Mouse (Mus musculus): ENCODE results near the gene Ppcdc. TPM values are rescaled to one million over a fixed set of nuclear protein-coding genes. Genes with fewer than 3 reads are reported as not detected.
"Not testable (repeated sequence)": the region's sequence is repeated elsewhere in the genome, so short reads cannot be mapped to it uniquely, and the experiment has no call there.

Gene Ppcdc
- polyA plus RNA-seq, 1 experiment from 2014 or later: 14.2 TPM

GRCm38 (mm10) chr9:57427937-57428336, 12.0 kb downstream of the Ppcdc start:
- H3K27ac ChIP-seq (replicated peaks): peak overlapping the region; percentile 45; the same call in 1 of the 2 replicates
- H3K4me2 ChIP-seq (replicated peaks; ENCODE audit: low read depth): no peak overlapping the region; the same call in 1 of the 2 replicates
- no peaks in the 10 kb centered on the region for H3K36me3 ChIP-seq (ENCODE audit: control insufficient read depth, insufficient read depth, low read length)
- H3K9me3 ChIP-seq (ENCODE audit: control insufficient read depth, low read length): no peaks in the 10 kb centered on the region
- no peak overlapping the region for H3K4me3 ChIP-seq (ENCODE audit: low read depth, low read length)
- no peak for TF ChIP-seq EP300 (optimal IDR thresholded peaks at IDR 0.05)
- TF ChIP-seq CTCF (IDR thresholded peaks at IDR 0.05; ENCODE audit: low read depth): no peak
- DNase-seq (ENCODE audit: low spot score) (peak; percentile 55), ATAC-seq (ENCODE audit: low FRiP score, low TSS enrichment) (peak; percentile 63)
- H3K9ac ChIP-seq (ENCODE audit: low read length): no peak overlapping the region; the same call in 1 of the 2 replicates
- no peaks in the 10 kb centered on the region for H3K27me3 ChIP-seq (ENCODE audit: control insufficient read depth, insufficient read depth, low read length)
- peaks cover 2% of the 10 kb centered on the region for H3K4me1 ChIP-seq (replicated peaks; ENCODE audit: control insufficient read depth, insufficient read depth)
- 52% methylated on average over 4 of the region's 4 CpGs for WGBS

DNA sequence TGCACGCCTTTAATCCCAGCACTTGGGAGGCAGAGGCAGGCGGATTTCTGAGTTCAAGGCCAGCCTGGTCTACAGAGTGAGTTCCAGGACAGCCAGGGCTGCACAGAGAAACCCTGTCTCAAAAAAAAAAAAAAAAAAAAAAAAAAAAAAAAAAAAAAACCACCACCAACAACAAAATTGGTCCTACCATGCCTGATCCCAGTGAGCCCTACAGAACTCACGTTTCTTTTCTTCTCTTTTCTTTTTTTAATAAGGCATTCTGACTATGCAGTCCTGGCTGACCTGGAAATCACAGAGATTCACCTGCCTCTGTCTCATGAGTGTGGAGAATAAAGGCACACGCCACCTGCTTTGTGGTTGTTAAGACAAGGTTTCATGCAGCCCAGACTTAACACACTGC, 12.8 kb downstream of the Ppcdc start:
- not testable (repeated sequence) for H3K9ac ChIP-seq (ENCODE audit: low read length); H3K4me3 ChIP-seq (ENCODE audit: low read depth, low read length); H3K9me3 ChIP-seq (ENCODE audit: control insufficient read depth, low read length); H3K27me3 ChIP-seq (ENCODE audit: control insufficient read depth, insufficient read depth, low read length); H3K36me3 ChIP-seq (ENCODE audit: control insufficient read depth, insufficient read depth, low read length); DNase-seq (ENCODE audit: low spot score); H3K27ac ChIP-seq (replicated peaks); H3K4me1 ChIP-seq (replicated peaks; ENCODE audit: control insufficient read depth, insufficient read depth); H3K4me2 ChIP-seq (replicated peaks; ENCODE audit: low read depth); ATAC-seq (ENCODE audit: low FRiP score, low TSS enrichment)
- 96% methylated on average over 4 of the region's 4 CpGs for whole genome bisulfite sequencing

- H3K4me2 ChIP-seq (replicated peaks; ENCODE audit: low read depth): no peak overlapping the region
- no peak overlapping the region for H3K9ac ChIP-seq (ENCODE audit: low read length)
- H3K27me3 ChIP-seq (ENCODE audit: control insufficient read depth, insufficient read depth, low read length): no peaks in the 10 kb centered on the region
- H3K36me3 ChIP-seq (ENCODE audit: control insufficient read depth, insufficient read depth, low read length): no peaks in the 10 kb centered on the region
- no peaks in the 10 kb centered on the region for H3K9me3 ChIP-seq (ENCODE audit: control insufficient read depth, low read length)
- no peaks in the 10 kb centered on the region; the same call in 1 of the 2 replicates for H3K4me1 ChIP-seq (replicated peaks; ENCODE audit: control insufficient read depth, insufficient read depth)
- ATAC-seq (ENCODE audit: low FRiP score, low TSS enrichment): no peak
- 60% methylated on average over 3 of the region's 3 CpGs for WGBS
- H3K27ac ChIP-seq (replicated peaks): no peak overlapping the region; the same call in 1 of the 2 replicates
- H3K4me3 ChIP-seq (ENCODE audit: low read depth, low read length): no peak overlapping the region
- TF ChIP-seq EP300 (optimal IDR thresholded peaks at IDR 0.05) (no peak), CTCF (IDR thresholded peaks at IDR 0.05; ENCODE audit: low read depth) (no peak)
- no peak for DNase-seq (ENCODE audit: low spot score)
Observed at GRCm38 (mm10) chr9:57425116-57425515, 14.8 kb downstream of the Ppcdc start.

- DNase-seq (ENCODE audit: low spot score): no peak
- no peak for ATAC-seq (ENCODE audit: low FRiP score, low TSS enrichment)
- Histone ChIP-seq H3K4me1 (replicated peaks; ENCODE audit: control insufficient read depth, insufficient read depth) (peaks cover 4% of the 10 kb centered on the region; the same call in 1 of the 2 replicates), H3K4me3 (ENCODE audit: low read depth, low read length) (no peak overlapping the region), H3K27me3 (ENCODE audit: control insufficient read depth, insufficient read depth, low read length) (no peaks in the 10 kb centered on the region), H3K27ac (replicated peaks) (no peak overlapping the region), H3K4me2 (replicated peaks; ENCODE audit: low read depth) (no peak overlapping the region), H3K9me3 (ENCODE audit: control insufficient read depth, low read length) (no peaks in the 10 kb centered on the region), H3K9ac (ENCODE audit: low read length) (no peak overlapping the region), H3K36me3 (ENCODE audit: control insufficient read depth, insufficient read depth, low read length) (no peaks in the 10 kb centered on the region)
- TF ChIP-seq EP300 (optimal IDR thresholded peaks at IDR 0.05) (no peak), CTCF (IDR thresholded peaks at IDR 0.05; ENCODE audit: low read depth) (no peak)
- whole genome bisulfite sequencing: 64% methylated on average over 6 of the region's 6 CpGs
Observed at GRCm38 (mm10) chr9:57424066-57424465, 15.9 kb downstream of the Ppcdc start.

DNA sequence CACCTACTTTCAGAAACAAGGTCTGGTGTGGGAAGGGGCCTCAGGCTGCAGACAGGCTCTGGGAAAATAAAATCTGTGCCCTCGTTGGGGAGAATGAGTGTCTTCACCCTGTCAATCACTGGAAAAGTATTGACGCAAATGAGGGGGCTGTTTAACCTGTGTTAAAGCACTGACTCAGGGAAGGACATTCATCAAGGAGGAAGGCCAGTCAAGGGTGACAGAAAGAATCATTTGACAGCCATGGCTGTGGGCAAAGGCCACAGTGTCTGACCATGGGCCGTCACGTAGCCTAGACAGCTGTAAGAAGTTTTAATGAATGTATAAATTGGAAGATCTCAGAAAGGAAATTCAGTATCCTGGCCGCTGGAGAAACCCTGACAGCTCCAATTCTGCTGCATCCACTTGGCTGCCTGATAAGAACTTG, 18.2 kb downstream of the Ppcdc start:
- ATAC-seq (ENCODE audit: low FRiP score, low TSS enrichment) (no peak), DNase-seq (ENCODE audit: low spot score) (no peak)
- 0 out of 2 replicates have a peak, but pooled peaks cover 2% of the 10 kb centered on the region for H3K36me3 ChIP-seq (ENCODE audit: control insufficient read depth, insufficient read depth, low read length)
- no peak overlapping the region for H3K4me2 ChIP-seq (replicated peaks; ENCODE audit: low read depth)
- H3K9ac ChIP-seq (ENCODE audit: low read length): no peak overlapping the region
- TF ChIP-seq CTCF (IDR thresholded peaks at IDR 0.05; ENCODE audit: low read depth) (no peak), EP300 (optimal IDR thresholded peaks at IDR 0.05) (no peak)
- peaks cover 4% of the 10 kb centered on the region; the same call in 1 of the 2 replicates for H3K4me1 ChIP-seq (replicated peaks; ENCODE audit: control insufficient read depth, insufficient read depth)
- 57% methylated on average over 5 of the region's 5 CpGs for WGBS
- peak overlapping the region; percentile 93 for H3K27ac ChIP-seq (replicated peaks)
- H3K4me3 ChIP-seq (ENCODE audit: low read depth, low read length): no peak overlapping the region
- no peaks in the 10 kb centered on the region for H3K27me3 ChIP-seq (ENCODE audit: control insufficient read depth, insufficient read depth, low read length)
- H3K9me3 ChIP-seq (ENCODE audit: control insufficient read depth, low read length): no peaks in the 10 kb centered on the region

DNA sequence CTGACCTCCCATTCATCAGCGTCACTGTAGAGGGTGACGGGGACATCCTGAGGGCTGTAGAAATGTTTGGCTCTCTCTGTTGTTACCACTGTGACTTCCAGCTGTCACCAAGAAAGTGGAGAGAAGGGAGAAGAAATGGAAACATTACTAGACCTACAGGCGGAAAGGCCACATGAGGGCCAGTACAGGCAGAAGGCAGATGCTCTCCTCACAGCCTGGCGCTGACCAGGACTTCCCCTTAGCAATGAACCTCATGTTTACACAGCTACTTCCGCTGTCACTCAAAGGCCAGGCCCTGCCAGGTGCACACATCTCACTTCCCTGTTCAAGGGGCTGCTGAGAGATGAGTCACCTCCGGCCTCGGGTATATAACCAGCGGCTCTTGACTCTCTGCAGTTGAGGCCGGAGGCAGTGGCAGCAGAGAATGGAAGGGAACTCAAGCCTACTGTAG, 18.8 kb downstream of the Ppcdc start:
- no peak for TF ChIP-seq EP300 (optimal IDR thresholded peaks at IDR 0.05)
- TF ChIP-seq CTCF (IDR thresholded peaks at IDR 0.05; ENCODE audit: low read depth): no peak
- Histone ChIP-seq H3K36me3 (ENCODE audit: control insufficient read depth, insufficient read depth, low read length) (0 out of 2 replicates have a peak, but pooled peaks cover 2% of the 10 kb centered on the region), H3K4me2 (replicated peaks; ENCODE audit: low read depth) (peak overlapping the region; percentile 26; the same call in 1 of the 2 replicates), H3K4me1 (replicated peaks; ENCODE audit: control insufficient read depth, insufficient read depth) (peaks cover 4% of the 10 kb centered on the region; the same call in 1 of the 2 replicates), H3K27ac (replicated peaks) (peak overlapping the region; percentile 93), H3K9ac (ENCODE audit: low read length) (no peak overlapping the region), H3K4me3 (ENCODE audit: low read depth, low read length) (no peak overlapping the region), H3K9me3 (ENCODE audit: control insufficient read depth, low read length) (no peaks in the 10 kb centered on the region), H3K27me3 (ENCODE audit: control insufficient read depth, insufficient read depth, low read length) (no peaks in the 10 kb centered on the region)
- ATAC-seq (ENCODE audit: low FRiP score, low TSS enrichment) (peak; percentile 91), DNase-seq (ENCODE audit: low spot score) (peak; percentile 80)
- WGBS: 17% methylated on average over 9 of the region's 9 CpGs

All from stomach, postnatal 0 days (tissue).